Mouse (Mus musculus) kidney, adult 18-20 months (tissue): ENCODE results near the gene Luc7l3.
A peak's percentile ranks its signal among the peaks of the same experiment; 100 is the strongest.
"Not testable (repeated sequence)": the region's sequence is repeated elsewhere in the genome, so short reads cannot be mapped to it uniquely, and the experiment has no call there.

Source experiments
- DNase-seq: peaks from one replicate; pipeline ENCODE4 v3.0.0; 2021

Gene Luc7l3

GRCm38 (mm10) chr11:94290062-94290740, 31.6 kb downstream of the Luc7l3 start:
- no peak for DNase-seq

- no peak for DNase-seq
Observed at GRCm38 (mm10) chr11:94287105-94287504, 34.7 kb downstream of the Luc7l3 start.

GRCm38 (mm10) chr11:94285886-94286574, 35.8 kb downstream of the Luc7l3 start:
- no peak for DNase-seq

GRCm38 (mm10) chr11:94283536-94284099, 38.2 kb downstream of the Luc7l3 start:
- DNase-seq: no peak

GRCm38 (mm10) chr11:94282291-94282690, 39.5 kb downstream of the Luc7l3 start:
- no peak for DNase-seq

GRCm38 (mm10) chr11:94281199-94282181, 40.3 kb downstream of the Luc7l3 start, which contains the start of gene Gm21885:
Gene Gm21885 (plus strand): TSS chr11:94281873.
- DNase-seq: no peak

GRCm38 (mm10) chr11:94276869-94277337, 44.9 kb downstream of the Luc7l3 start:
- DNase-seq: peak; percentile 91

- no peak for DNase-seq
Observed at GRCm38 (mm10) chr11:94275686-94276085, 46.1 kb downstream of the Luc7l3 start.

GRCm38 (mm10) chr11:94275226-94275625, 46.6 kb downstream of the Luc7l3 start:
- DNase-seq: no peak

- no peak for DNase-seq
Observed at GRCm38 (mm10) chr11:94274206-94274867, 47.5 kb downstream of the Luc7l3 start.

GRCm38 (mm10) chr11:94272960-94273927, 48.5 kb downstream of the Luc7l3 start:
- DNase-seq: no peak

- no peak for DNase-seq
Observed at GRCm38 (mm10) chr11:94271015-94271414, 50.8 kb downstream of the Luc7l3 start.

- DNase-seq: no peak
Observed at GRCm38 (mm10) chr11:94269906-94270305, 51.9 kb downstream of the Luc7l3 start.

GRCm38 (mm10) chr11:94268761-94269160, 53.0 kb downstream of the Luc7l3 start:
- no peak for DNase-seq

GRCm38 (mm10) chr11:94266155-94266554, 55.6 kb downstream of the Luc7l3 start:
- not testable (repeated sequence) for DNase-seq

- DNase-seq: peak; percentile 59
Observed at GRCm38 (mm10) chr11:94265134-94265785, 56.5 kb downstream of the Luc7l3 start.

- no peak for DNase-seq
Observed at GRCm38 (mm10) chr11:94261585-94262370, 60.0 kb downstream of the Luc7l3 start.

- DNase-seq: no peak
Observed at GRCm38 (mm10) chr11:94259814-94260213, 62.0 kb downstream of the Luc7l3 start.

GRCm38 (mm10) chr11:94257987-94258386, 63.8 kb downstream of the Luc7l3 start:
- DNase-seq: peak; percentile 14
